Mouse (Mus musculus) urinary bladder, postnatal 25 days (tissue): ENCODE results near the gene Mn1.
A peak's percentile ranks its signal among the peaks of the same experiment; 100 is the strongest.

Source experiments
- DNase-seq: peaks from one replicate; pipeline ENCODE4 v3.0.0; 2022; ENCODE audit warnings: low spot score

Gene Mn1

DNA sequence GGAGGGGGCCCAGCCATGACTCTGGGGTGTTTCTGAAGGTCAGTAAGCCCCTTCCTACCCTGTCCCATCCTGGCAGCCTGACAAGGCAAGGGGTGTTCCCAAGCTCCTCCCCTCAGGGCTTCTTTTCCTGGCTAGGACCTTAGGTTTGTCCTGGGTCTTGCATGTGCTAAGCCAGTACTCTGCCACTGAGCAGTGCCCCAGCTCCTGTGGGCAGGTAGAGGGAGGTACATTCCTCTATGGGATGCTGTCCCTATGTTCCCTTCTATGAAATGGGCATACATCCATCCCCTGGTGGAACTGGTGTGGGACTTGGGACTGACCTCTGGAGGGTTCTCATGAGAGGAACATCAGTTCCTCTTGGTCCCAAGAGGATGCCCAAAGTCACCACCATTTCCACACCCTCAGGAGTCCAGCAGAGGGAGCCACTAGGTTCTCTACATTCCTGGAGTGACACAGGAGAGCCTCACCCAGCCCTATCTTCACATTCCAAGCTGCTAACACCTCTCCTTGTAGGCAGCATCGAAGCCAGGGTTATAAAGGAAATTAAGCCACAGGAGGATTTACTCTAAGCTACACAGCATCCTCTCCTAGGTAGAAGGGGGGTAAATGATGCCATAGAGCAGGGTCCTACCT lies 7.6 kb upstream of the Mn1 start:
- DNase-seq = no peak

- no peak for DNase-seq
Observed at GRCm38 (mm10) chr5:111410665-111411064, 6.5 kb upstream of the Mn1 start.

GRCm38 (mm10) chr5:111414192-111414591 lies 3.0 kb upstream of the Mn1 start:
- DNase-seq = peak; percentile 76

DNA sequence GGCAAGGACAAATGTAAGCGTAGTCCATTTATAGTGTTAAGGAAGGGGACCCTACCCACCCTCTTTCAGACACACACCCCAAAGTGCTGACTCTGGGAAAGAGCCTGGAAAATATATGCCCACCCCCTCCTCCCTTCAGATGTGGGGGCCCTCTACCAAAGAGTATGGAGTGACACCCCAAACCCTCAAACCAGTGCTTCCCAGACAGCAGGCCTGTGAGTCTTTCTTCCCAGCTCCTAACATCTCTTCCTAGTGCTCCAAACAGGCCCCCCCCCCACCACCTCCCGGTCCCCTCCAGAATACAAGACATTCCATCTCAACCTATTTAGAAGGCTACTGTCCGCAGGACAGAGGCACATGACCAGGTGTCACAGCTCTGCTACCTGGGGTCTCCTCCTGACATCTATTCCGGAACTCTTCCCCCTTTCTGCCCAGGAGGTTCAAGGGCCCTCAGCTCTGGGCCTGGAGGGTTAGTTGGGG lies 2.4 kb upstream of the Mn1 start:
- DNase-seq = no peak

DNA sequence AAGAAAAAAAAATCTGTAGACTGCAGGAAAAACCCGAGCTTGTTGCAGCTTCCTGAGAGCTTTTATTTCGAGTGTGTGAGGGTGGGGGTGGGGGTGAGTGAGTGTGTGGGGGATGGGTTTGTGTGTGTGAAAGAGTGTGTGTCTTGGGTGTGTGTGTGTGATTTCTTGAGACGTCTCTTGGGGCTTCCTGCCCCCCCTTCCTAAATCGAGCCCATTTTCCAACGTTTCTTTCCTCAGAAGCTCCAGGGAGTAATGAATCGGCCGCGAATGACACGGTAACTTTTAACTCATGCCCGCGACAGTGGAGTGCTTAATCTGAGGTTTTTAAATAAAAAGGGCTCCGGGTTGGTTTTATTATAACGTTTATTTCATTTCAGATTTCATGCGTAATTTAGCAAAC lies 1.6 kb upstream of the Mn1 start:
- no peak for DNase-seq

DNA sequence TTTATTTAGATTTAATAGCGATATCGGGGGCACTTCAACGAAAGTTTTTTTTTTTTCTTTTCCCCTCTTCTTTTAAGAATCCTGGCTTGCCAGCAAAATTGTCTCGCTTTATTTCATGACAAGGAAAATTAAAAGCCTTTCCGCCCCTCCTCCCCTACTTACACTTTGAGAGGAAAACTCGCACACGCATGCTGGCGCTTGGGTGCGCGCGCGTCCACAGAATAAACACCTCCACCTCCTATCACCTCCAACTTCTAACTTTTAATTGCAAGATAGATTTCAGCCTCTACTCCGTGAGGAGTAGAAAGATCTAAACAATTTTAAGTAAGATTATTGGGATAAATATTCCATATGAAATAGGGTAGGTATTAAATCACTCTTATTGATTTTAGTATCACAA lies 1.1 kb upstream of the Mn1 start:
- no peak for DNase-seq

- DNase-seq = no peak
Observed at GRCm38 (mm10) chr5:111417378-111418131, 393 bp downstream of the Mn1 start.

GRCm38 (mm10) chr5:111418202-111419120 lies 1.3 kb downstream of the Mn1 start:
- no peak for DNase-seq

DNA sequence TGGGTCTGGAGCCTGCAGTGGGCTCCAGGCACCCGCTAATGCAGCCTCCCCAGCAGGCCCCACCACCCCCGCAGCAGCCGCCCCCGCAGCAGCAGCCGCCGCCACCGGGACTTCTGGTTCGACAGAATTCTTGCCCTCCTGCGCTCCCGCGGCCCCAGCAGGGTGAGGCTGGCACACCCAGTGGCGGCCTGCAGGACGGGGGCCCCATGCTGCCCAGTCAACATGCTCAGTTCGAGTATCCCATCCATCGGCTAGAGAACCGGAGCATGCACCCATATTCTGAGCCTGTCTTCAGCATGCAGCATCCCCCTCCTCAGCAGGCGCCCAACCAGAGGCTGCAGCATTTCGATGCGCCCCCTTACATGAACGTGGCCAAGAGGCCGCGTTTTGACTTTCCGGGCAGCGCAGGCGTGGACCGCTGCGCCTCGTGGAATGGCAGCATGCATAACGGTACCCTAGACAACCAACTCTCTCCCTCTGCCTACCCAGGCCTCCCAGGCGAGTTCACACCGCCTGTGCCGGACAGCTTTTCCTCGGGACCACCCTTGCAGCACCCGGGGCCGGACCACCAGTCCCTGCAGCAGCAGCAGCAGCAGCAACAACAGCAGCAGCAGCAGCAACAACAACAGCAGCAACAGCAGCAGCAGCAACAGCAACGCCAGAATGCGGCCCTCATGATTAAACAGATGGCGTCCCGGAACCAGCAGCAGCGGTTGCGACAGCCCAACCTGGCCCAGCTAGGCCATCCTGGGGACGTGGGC lies 2.1 kb downstream of the Mn1 start:
- DNase-seq = no peak

DNA sequence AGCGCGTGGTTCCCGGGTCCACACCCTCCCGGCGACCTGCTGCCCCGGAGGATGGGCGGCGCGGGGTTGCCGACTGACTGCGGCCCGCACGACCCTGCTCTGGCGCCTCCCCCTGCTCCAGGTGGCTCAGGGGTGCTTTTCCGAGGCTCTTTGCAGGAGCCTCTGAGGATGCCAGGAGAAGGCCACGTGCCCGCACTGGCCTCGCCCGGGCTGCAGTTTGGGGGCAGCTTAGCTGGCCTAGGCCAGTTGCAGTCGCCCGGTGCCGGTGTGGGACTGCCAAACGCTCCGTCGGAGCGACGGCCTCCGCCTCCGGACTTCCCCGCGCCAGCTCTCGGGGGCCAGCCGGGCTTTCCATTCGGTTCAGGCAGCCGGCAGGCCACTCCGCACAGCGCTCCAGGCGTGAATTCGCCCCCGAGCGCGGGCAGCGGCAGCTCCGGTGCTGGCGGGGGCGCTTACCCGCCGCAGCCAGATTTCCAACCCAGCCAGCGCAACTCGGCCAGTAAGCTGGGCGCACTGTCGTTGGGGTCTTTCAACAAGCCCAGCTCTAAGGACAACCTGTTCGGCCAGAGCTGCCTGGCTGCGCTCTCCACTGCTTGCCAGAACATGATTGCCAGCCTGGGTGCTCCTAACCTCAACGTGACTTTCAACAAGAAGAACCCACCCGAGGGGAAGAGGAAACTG lies 3.0 kb downstream of the Mn1 start:
- no peak for DNase-seq

DNA sequence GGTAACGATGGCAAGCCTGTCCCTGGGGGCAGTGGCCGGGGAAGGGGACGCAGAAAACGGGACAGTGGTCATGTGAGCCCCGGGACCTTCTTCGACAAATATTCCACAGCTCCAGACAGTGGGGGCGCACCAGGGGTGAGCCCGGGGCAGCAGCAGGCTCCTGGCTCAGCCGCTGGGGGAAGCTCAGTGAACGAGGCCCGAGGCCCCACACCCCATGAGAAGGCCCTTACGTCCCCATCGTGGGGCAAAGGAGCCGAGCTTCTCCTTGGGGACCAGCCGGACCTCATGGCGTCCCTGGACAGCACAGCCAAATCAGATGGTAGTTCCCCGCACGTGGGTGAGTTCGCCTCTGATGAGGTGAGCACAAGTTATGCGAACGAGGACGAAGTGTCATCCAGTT lies 3.7 kb downstream of the Mn1 start:
- no peak for DNase-seq

- DNase-seq = no peak
Observed at GRCm38 (mm10) chr5:111421424-111421823, 4.3 kb downstream of the Mn1 start.

- DNase-seq = no peak
Observed at GRCm38 (mm10) chr5:111422058-111422800, 5.1 kb downstream of the Mn1 start.

DNA sequence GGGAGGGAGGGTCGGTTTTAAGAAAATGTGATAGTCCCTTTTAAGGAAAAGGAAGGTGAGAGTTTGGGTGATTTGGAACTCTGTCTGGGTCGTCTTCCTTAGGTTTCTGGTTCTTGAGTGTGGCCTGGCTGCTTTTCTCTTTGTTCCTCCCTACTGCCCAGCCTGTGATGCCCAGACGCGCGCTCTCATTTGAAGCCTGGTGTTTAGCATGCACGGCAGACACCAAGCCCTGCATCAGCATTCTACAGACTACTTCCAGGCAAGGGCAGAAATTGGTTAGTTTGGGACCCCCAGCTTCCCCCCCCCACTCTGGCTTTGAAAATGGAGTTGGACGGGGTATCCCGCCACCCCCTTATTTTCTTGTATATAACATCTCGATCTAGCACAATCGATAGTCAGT lies 5.8 kb downstream of the Mn1 start:
- DNase-seq = no peak

GRCm38 (mm10) chr5:111423616-111424015 lies 6.5 kb downstream of the Mn1 start:
- DNase-seq = no peak

- no peak for DNase-seq
Observed at GRCm38 (mm10) chr5:111425813-111426212, 8.7 kb downstream of the Mn1 start.

DNA sequence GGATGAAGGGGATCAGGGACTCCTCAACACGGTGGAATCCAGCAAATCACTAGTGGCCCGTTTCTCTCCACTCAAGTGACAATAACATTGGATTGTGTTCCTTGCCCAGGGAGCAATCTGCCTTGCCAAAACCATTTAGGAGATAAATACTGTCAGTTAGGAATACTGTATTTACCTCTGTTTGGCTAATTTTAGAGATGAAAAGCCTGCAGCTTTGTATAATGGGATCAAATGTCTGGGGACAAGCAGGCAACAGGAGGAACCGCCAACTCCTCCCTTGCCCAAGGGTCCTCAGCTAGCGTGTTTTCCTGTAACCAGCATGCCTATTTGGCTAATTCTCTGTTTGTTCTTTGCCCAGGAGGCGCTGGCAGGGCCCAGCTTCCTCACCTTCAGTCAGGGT lies 9.1 kb downstream of the Mn1 start:
- DNase-seq = no peak

GRCm38 (mm10) chr5:111428882-111429281 lies 11.7 kb downstream of the Mn1 start:
- DNase-seq = no peak

DNA sequence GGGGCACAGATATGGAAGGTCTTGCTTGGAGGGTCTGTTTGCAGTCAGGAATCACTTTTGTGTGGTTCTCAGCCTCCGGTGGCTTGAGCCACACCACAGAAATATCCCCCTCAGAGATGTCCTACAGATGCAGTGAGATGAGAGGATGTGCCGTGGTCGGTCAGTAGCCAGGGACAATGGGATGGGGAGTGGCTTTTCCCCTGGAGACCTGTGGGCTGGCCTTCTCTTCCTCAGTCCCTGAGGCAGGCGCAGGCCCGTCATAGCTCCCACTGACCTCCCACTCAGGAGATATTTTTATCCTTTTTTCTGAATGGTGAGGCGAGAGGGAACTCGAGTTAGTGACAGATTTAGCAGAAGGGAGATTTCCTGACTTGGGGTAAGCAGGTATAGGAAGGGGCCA lies 12.6 kb downstream of the Mn1 start:
- no peak for DNase-seq

GRCm38 (mm10) chr5:111431007-111431730 lies 14.0 kb downstream of the Mn1 start:
- no peak for DNase-seq
